Mouse (Mus musculus) CH12.LX (cell line): ENCODE measurements around the gene Ferd3l. TPM values are rescaled to one million over a fixed set of nuclear protein-coding genes. Genes with fewer than 3 reads are reported as not detected.

Experiments
- DNase-seq: peaks from one replicate; pipeline ENCODE4 v3.0.0-alpha.2; 2013; ENCODE audit errors: extremely low read depth
- H3K27ac ChIP-seq: 2 replicates; pipeline ENCODE4 v1.5.1; 2012; ENCODE audit warnings: low read depth, mild to moderate bottlenecking, control low read depth, moderate library complexity; ENCODE audit not compliant: insufficient read depth
- H3K27me3 ChIP-seq: replicated peaks from 2 replicates; pipeline ENCODE3; 2012; ENCODE audit warnings: inconsistent platforms
- H3K36me3 ChIP-seq, 2 experiments: replicated peaks in 1 of 2; 2 replicates each; pipeline versions ENCODE3 to v1.6.1; 2012; ENCODE audit warnings: inconsistent platforms in 1 of 2, low read length in 1 of 2, mild to moderate bottlenecking in 1 of 2, mixed read lengths in 1 of 2, moderate library complexity in 1 of 2; ENCODE audit not compliant: control insufficient read depth in 1 of 2, insufficient read depth in 1 of 2
- H3K4me1 ChIP-seq, 2 experiments: 2 replicates each; pipeline ENCODE4 v1.6.1; 2012; ENCODE audit warnings: inconsistent platforms in 1 of 2, moderate library complexity in 1 of 2; ENCODE audit not compliant: insufficient read depth in 2 of 2, control insufficient read depth in 1 of 2
- H3K4me2 ChIP-seq: 2 replicates; pipeline ENCODE4 v1.6.1; 2012; ENCODE audit warnings: low read depth, mild to moderate bottlenecking, control low read depth; ENCODE audit not compliant: poor library complexity, insufficient read depth, severe bottlenecking
- H3K4me3 ChIP-seq, 3 experiments: fragments of 150-350 bp in 1 of 3; sonication (generic) in 1 of 3; replicated peaks in 1 of 3; 2 replicates each; pipeline versions ENCODE3 to v1.5.1; 2011 to 2012; ENCODE audit warnings: low read depth in 2 of 3, low read length in 2 of 3, mild to moderate bottlenecking in 2 of 3, moderate library complexity in 2 of 3, control low read depth in 1 of 3, improper control_type of control experiment in 1 of 3, inconsistent platforms in 1 of 3, mixed read lengths in 1 of 3; ENCODE audit not compliant: poor library complexity in 1 of 3
- H3K79me2 ChIP-seq: replicated peaks from 2 replicates; pipeline ENCODE4 v1.6.1; 2012; ENCODE audit warnings: mild to moderate bottlenecking, moderate library complexity; ENCODE audit not compliant: control insufficient read depth, poor library complexity, insufficient read depth, severe bottlenecking; ENCODE audit errors: extremely low read depth
- H3K9ac ChIP-seq: 2 replicates; pipeline ENCODE4 v1.6.1; 2012; ENCODE audit warnings: low read depth, mild to moderate bottlenecking, control low read depth, moderate library complexity; ENCODE audit not compliant: insufficient read depth
- H3K9me3 ChIP-seq: replicated peaks from 2 replicates; pipeline ENCODE3; 2012; ENCODE audit warnings: low read length, inconsistent platforms, mixed read lengths
- BHLHE40 ChIP-seq: IDR thresholded peaks from 2 replicates; pipeline ENCODE4 v1.6.1; 2011; ENCODE audit warnings: mild to moderate bottlenecking, low read depth, low read length, improper control_type of control experiment
- CHD2 ChIP-seq: IDR thresholded peaks from 2 replicates; pipeline ENCODE4 v1.6.1; 2011; ENCODE audit warnings: low read length, improper control_type of control experiment
- CTCF ChIP-seq, 2 experiments: IDR thresholded peaks in 1 of 2; conservative IDR thresholded peaks in 1 of 2; 2 replicates each; pipeline ENCODE4 v1.5.1; 2011 to 2012; ENCODE audit warnings: low read depth in 2 of 2, low read length in 2 of 2, improper control_type of control experiment in 1 of 2, inconsistent platforms in 1 of 2, mild to moderate bottlenecking in 1 of 2, moderate library complexity in 1 of 2
- ELF1 ChIP-seq: IDR thresholded peaks from 2 replicates; pipeline ENCODE4 v1.6.1; 2014; ENCODE audit warnings: low read depth, mild to moderate bottlenecking, inconsistent platforms, low read length, improper control_type of control experiment
- EP300 ChIP-seq: IDR thresholded peaks from 2 replicates; pipeline ENCODE4 v1.6.1; 2011; ENCODE audit warnings: low read length, improper control_type of control experiment
- ETS1 ChIP-seq: conservative IDR thresholded peaks from 2 replicates; pipeline ENCODE4 v1.6.1; 2012; ENCODE audit warnings: low read depth, mild to moderate bottlenecking, inconsistent platforms, low read length, improper control_type of control experiment, moderate library complexity
- HCFC1 ChIP-seq: IDR thresholded peaks from 2 replicates; pipeline ENCODE4 v1.6.1; 2012; ENCODE audit warnings: low read depth, mild to moderate bottlenecking, inconsistent platforms, low read length, improper control_type of control experiment
- JUND ChIP-seq: conservative IDR thresholded peaks from 2 replicates; pipeline ENCODE4 v1.6.1; 2011; ENCODE audit warnings: low read depth, low read length, improper control_type of control experiment
- KAT2A ChIP-seq: IDR thresholded peaks from 2 replicates; pipeline ENCODE4 v1.6.1; 2012; ENCODE audit warnings: low read length, improper control_type of control experiment, inconsistent platforms; ENCODE audit not compliant: insufficient replicate concordance
- MAFK ChIP-seq: IDR thresholded peaks from 2 replicates; pipeline ENCODE4 v1.6.1; 2011; ENCODE audit warnings: low read length, improper control_type of control experiment; ENCODE audit not compliant: insufficient replicate concordance
- MXI1 ChIP-seq: IDR thresholded peaks from 2 replicates; pipeline ENCODE4 v1.6.1; 2011; ENCODE audit warnings: mild to moderate bottlenecking, low read depth, low read length, improper control_type of control experiment
- MYC ChIP-seq: IDR thresholded peaks from 2 replicates; pipeline ENCODE4 v1.6.1; 2011; ENCODE audit warnings: low read depth, mild to moderate bottlenecking, improper control_type of control experiment, low read length
- NELFE ChIP-seq: IDR thresholded peaks from 2 replicates; pipeline ENCODE4 v1.6.1; 2011; ENCODE audit warnings: low read depth, low read length, improper control_type of control experiment
- PAX5 ChIP-seq: IDR thresholded peaks from 2 replicates; pipeline ENCODE4 v1.6.1; 2012; ENCODE audit warnings: low read length, inconsistent platforms, mixed read lengths
- POLR2A ChIP-seq: IDR thresholded peaks from 2 replicates; pipeline ENCODE4 v1.6.1; 2011; ENCODE audit warnings: low read depth, mild to moderate bottlenecking, improper control_type of control experiment, low read length
- POLR2AphosphoS2 ChIP-seq: IDR thresholded peaks from 2 replicates; pipeline ENCODE4 v1.6.1; 2011; ENCODE audit warnings: low read depth, low read length, improper control_type of control experiment
- RCOR1 ChIP-seq: conservative IDR thresholded peaks from 2 replicates; pipeline ENCODE4 v1.6.1; 2012; ENCODE audit warnings: low read depth, mild to moderate bottlenecking, inconsistent platforms, low read length, improper control_type of control experiment
- SMC3 ChIP-seq: IDR thresholded peaks from 2 replicates; pipeline ENCODE4 v1.6.1; 2011; ENCODE audit warnings: low read depth, low read length, improper control_type of control experiment
- TBP ChIP-seq: conservative IDR thresholded peaks from 2 replicates; pipeline ENCODE4 v1.6.1; 2011; ENCODE audit warnings: low read depth, low read length, improper control_type of control experiment
- USF1 ChIP-seq: IDR thresholded peaks from 2 replicates; pipeline ENCODE4 v1.6.1; 2014; ENCODE audit warnings: low read depth, mild to moderate bottlenecking, inconsistent platforms, low read length, improper control_type of control experiment
- USF2 ChIP-seq: conservative IDR thresholded peaks from 2 replicates; pipeline ENCODE4 v1.6.1; 2011; ENCODE audit warnings: low read depth, low read length, improper control_type of control experiment
- ZC3H11A ChIP-seq: IDR thresholded peaks from 2 replicates; pipeline ENCODE4 v1.6.1; 2012; ENCODE audit warnings: low read depth, mild to moderate bottlenecking, inconsistent platforms, low read length, improper control_type of control experiment
- ZKSCAN1 ChIP-seq: IDR thresholded peaks from 2 replicates; pipeline ENCODE4 v1.6.1; 2012; ENCODE audit warnings: low read depth, inconsistent platforms, low read length, improper control_type of control experiment, borderline replicate concordance
- ZMIZ1 ChIP-seq: IDR thresholded peaks from 2 replicates; pipeline ENCODE4 v1.6.1; 2012; ENCODE audit warnings: low read depth, mild to moderate bottlenecking, inconsistent platforms, low read length, improper control_type of control experiment
- dilution Hi-C: fragments of 300-500 bp; cut with MboI; formaldehyde crosslinking; loops from 2 replicates; pipeline ENCODE4 v1.14.3; 2020; ENCODE audit warnings: low sequenced_read_pairs; ENCODE audit not compliant: extremely low pct_unique_long_range_greater_than_20kb, extremely low pct_ligation_motif_present
- in situ Hi-C: fragments of 300-500 bp; cut with MboI; formaldehyde crosslinking; loops from 3 replicates; pipeline ENCODE4 v1.14.3; 2019; ENCODE audit warnings: low sequenced_read_pairs, low pct_ligation_motif_present, low pct_unique_long_range_greater_than_20kb, mixed read lengths
- polyA plus RNA-seq: library from polyadenylated mRNA; unstranded; fragments of >175 nt; gene quantifications from 2 replicates; pipeline ENCODE4 v1.2.1, GENCODE M21; 2012; ENCODE audit warnings: low read depth; ENCODE audit not compliant: insufficient read length
- total RNA-seq, 2 experiments: library from RNA; depleted of rRNA; stranded (reverse); fragments of 300-350 nt in 1 of 2; fragments of >200 nt in 1 of 2; gene quantifications; 2 replicates each; pipeline ENCODE4 v1.2.3; 2012 to 2014

Ferd3l gene
- total and polyA plus RNA-seq, 3 experiments, result not detected

GRCm38 (mm10) chr12:33965661-33966360 lies 37.6 kb downstream of the Ferd3l start:
- dilution Hi-C loops, result no loop called here

GRCm38 (mm10) chr12:33966490-33967415 lies 38.5 kb downstream of the Ferd3l start:
- in situ Hi-C loops, result no loop called here
- H3K27me3 ChIP-seq, result no peaks in the 10 kb centered on the region
- no peak overlapping the region for H3K4me3 ChIP-seq
- no peaks in the 10 kb centered on the region for H3K79me2 ChIP-seq
- no peaks in the 10 kb centered on the region for H3K36me3 ChIP-seq
- no peaks in the 10 kb centered on the region for H3K4me1 ChIP-seq
- TF ChIP-seq POLR2A, result no peak
- TF ChIP-seq ETS1, result no peak
- no peak for TF ChIP-seq ZKSCAN1
- no peak for TF ChIP-seq EP300
- TF ChIP-seq POLR2AphosphoS2, result no peak
- no peak for TF ChIP-seq CTCF (conservative IDR thresholded peaks at IDR 0.05 in 1 of 2, IDR thresholded peaks at IDR 0.05 in 1 of 2; ENCODE audit: low read depth in 2 of 2, low read length in 2 of 2)
- no peak for TF ChIP-seq NELFE
- no peak for TF ChIP-seq KAT2A
- no peak for TF ChIP-seq MAFK
- TF ChIP-seq SMC3, result no peak
- TF ChIP-seq MYC, result no peak
- TF ChIP-seq PAX5, result no peak
- no peak for TF ChIP-seq ZMIZ1
- no peak for TF ChIP-seq ELF1
- TF ChIP-seq HCFC1, result no peak
- TF ChIP-seq RCOR1, result no peak
- H3K9ac ChIP-seq, result no peak overlapping the region
- no peak for DNase-seq
- no peak overlapping the region for H3K27ac ChIP-seq
- no peak overlapping the region for H3K4me2 ChIP-seq
- dilution Hi-C loops, result no loop called here
- no peaks in the 10 kb centered on the region for H3K9me3 ChIP-seq

More at GRCm38 (mm10) chr12:33965661-33966360, 37.6 kb downstream of the Ferd3l start:
- Histone ChIP-seq H3K9me3 (no peaks in the 10 kb centered on the region), H3K79me2 (no peaks in the 10 kb centered on the region), H3K4me3 (no peak overlapping the region), H3K36me3 (no peaks in the 10 kb centered on the region), H3K4me2 (no peak overlapping the region), H3K9ac (no peak overlapping the region), H3K4me1 (no peaks in the 10 kb centered on the region), H3K27me3 (no peaks in the 10 kb centered on the region), H3K27ac (no peak overlapping the region)
- DNase-seq, result no peak
- TF ChIP-seq POLR2A, result no peak
- TF ChIP-seq MYC, result no peak
- TF ChIP-seq MXI1, result no peak
- TF ChIP-seq CTCF (conservative IDR thresholded peaks at IDR 0.05 in 1 of 2, IDR thresholded peaks at IDR 0.05 in 1 of 2; ENCODE audit: low read depth in 2 of 2, low read length in 2 of 2), result no peak
- no peak for TF ChIP-seq USF1
- TF ChIP-seq JUND, result no peak
- no peak for TF ChIP-seq ELF1
- no peak for TF ChIP-seq ZMIZ1
- TF ChIP-seq POLR2AphosphoS2, result no peak
- TF ChIP-seq TBP, result no peak
- no peak for TF ChIP-seq ZC3H11A
- TF ChIP-seq CHD2, result no peak
- no peak for TF ChIP-seq EP300
- TF ChIP-seq ZKSCAN1, result no peak
- TF ChIP-seq NELFE, result no peak
- TF ChIP-seq USF2, result no peak
- TF ChIP-seq BHLHE40, result no peak
- TF ChIP-seq SMC3, result no peak
- in situ Hi-C loops, result no loop called here
